Mouse (Mus musculus): ENCODE measurements around the gene Cdc20b. TPM values are rescaled to one million over a fixed set of nuclear protein-coding genes. Genes with fewer than 3 reads are reported as not detected.
A peak's percentile ranks its signal among the peaks of the same experiment; 100 is the strongest.
"Not testable (repeated sequence)": the region's sequence is repeated elsewhere in the genome, so short reads cannot be mapped to it uniquely, and the experiment has no call there.

Cdc20b gene
- not detected for total RNA-seq (2022)

DNA sequence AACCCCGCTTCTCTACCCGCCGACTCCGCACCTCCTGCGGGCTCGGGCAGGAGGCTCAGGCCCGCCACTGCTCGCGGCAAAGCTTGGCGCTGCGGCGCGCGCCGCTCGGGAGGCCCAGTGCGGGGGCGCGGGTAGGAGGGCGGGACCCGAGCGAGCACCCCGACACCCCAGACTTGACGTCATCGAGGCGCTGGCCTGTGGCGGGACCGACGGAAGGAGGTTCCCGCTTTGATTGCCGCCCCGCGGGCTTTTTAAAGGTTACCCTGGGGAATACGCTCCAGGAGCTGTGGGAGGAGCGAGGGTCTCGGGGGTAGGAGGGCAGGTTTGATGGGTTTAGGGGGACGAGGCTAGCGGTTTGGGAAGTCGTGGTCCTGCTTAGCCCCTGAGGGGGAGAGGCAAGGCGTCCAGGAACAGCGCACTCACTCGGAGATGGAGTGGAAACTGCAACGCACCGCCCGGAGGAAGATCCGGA, at the start of gene Cdc20b:
Gene Cdc20b (plus strand): TSS at position 162 of the 472 bp plus-strand sequence.
- peak in 1 of 2 experiments; percentile 5 for DNase-seq (ENCODE audit: low spot score in 2 of 2)

DNA sequence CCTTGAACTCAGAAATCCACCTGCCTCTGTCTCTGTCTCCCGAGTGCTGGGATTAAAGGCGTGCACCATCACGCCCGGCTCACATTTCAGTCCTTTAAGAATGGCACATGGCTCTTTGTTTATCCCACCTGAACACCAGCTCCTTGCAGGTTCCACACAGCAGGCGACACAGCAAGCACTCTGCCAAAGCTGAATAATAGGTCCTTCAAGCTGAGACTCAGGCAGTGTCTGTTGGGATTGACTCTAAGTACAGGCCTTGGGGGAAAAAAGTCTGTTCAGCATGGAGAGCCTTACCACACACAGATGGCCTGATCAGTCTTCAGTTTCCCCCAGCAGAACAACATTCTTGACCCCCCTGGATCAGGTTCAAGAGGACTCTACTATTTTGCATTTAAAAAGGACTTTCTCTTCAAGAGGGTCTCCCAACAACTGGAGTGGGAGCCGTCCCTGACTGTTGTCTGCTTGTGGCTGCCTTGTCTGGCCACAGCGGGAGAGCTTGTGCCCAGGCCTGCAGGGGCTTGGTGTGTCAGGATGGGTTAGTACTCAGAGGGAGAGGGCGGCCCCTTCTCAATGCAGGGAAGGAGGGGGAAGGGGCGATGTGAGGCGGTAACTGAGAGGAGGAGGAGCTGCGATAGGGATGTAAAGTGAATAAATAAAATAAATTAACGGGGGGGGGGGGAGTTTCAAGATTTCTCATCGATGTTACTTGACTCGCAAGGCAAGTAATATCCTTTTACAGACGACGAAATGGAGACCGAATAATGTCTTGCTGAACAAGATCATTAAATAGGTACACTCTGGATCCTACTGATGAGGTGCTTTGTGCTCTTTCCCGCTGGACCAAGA, 49.1 kb upstream of the Cdc20b start:
- no peak for DNase-seq (ENCODE audit: low spot score in 2 of 2)

DNA sequence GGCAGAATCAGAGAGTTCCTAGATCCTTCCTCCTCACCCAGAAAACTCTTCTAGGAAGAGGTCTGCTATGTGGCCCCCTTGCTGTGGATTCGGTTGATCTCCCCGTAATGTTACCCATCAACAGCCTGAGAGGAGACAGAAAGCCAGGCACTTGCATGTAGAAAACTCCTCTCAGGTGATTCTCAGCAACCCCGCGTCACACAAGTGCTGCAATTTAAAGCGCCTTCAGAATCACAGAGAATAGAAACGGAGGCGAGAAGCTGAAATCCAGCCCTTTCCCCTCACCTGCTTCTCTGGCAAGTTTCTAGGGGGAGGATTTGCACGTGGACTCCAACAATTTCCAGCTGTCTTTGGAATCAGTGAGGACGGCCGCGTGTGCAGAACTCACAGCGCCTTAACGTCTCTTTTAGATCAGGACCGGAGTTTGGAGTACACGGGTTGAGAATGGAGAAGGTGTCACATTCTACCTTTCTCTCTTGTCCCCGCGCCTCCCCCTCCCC, 48.4 kb upstream of the Cdc20b start:
- no peak for DNase-seq (ENCODE audit: low spot score in 2 of 2)

DNA sequence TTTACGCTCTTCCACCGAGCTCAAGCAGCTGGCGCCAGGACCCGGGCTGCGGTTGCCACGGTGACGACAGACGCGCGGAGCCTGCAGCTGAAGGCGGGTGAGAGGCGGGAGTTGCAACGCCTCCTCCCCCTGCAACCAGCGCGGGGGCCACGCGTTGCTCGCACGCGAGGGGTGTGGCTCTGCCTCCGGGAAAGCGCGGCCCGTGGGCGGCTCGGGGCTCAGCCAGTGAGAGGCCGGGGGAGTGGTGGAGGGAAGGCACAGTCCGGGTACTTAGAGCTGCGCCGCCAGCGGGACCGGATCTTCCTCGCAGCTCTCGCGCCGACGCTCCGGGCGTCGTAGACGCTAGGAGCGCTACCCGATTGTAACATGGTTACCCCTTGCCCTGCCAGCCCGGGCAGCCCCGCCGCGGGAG, 47.4 kb upstream of the Cdc20b start, which contains the start of gene Ccno:
Gene Ccno (plus strand): TSS at position 271 of the 412 bp plus-strand sequence.
- peak; percentile 74 to 85 for DNase-seq (ENCODE audit: low spot score in 2 of 2)

DNA sequence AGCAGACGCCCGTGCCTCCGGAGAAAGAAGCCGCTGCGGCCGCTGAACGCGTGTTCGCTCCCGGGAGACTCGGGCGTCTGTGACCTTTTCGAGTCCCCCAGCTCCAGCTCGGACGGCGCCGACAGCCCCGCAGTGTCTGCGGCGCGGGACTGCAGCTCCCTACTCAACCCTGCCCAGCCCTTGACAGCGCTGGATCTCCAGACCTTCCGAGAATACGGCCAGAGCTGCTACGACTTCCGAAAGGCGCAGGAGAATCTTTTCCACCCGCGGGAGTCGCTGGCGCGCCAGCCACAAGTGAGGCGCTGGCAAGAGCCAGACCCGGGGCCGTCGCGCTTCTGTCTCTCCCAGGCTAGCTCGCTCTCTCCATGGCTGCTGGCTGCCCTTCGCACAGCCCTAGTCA, 46.9 kb upstream of the Cdc20b start:
- DNase-seq (ENCODE audit: low spot score in 2 of 2), result no peak

DNA sequence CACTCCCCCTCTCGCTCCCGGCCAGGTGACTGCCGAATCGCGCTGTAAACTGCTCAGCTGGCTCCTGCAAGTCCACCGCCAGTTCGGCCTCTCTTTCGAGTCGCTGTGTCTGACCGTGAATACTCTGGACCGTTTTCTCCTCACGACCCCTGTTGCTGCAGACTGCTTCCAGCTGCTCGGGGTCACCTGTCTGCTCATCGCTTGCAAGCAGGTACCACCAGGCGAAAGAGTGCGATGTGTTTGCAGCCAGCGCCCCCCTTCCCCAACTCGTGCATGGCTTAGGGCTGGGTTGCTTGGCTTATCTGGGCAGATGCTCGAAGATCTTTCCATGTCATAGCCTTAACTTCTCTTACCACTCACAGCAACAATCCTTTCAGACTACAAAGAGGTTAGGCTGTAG, 46.0 kb upstream of the Cdc20b start:
- DNase-seq (ENCODE audit: low spot score in 2 of 2), result no peak

DNA sequence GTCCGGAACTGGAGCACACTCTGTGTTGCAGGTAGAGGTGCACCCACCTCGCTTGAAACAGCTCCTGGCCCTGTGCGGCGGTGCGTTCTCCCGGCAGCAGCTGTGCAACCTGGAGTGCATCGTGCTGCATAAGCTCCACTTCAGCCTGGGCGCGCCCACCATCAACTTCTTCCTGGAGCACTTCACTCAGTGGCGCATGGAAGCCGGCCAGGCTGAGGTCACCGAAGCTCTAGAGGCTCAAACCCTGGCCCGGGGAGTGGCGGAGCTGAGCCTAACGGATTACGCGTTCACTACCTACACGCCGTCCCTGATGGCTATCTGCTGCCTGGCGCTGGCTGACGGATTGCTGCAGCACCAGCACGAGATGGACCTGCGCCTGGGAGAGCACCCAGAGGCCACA, 45.4 kb upstream of the Cdc20b start:
- no peak for DNase-seq (ENCODE audit: low spot score in 2 of 2)

DNA sequence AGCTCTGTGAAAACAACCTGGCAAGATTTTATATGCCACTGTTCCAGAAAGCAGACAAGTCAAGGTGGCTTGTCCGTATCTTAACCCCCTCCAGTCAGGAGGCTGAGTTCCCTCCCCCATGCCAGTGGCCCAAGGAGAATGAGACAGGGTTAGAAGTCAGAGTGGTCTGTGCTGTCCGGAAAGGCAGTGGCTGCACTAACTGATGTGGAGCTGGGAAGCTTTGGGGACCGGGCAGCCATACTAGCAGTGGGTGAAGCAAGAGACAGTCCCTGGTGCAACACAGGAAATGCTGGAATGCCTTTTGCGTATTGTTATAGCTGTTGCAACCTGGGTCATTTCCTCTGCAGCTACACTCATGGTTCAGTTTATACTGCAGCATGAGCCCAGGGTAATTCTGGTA, 44.6 kb upstream of the Cdc20b start:
- DNase-seq (ENCODE audit: low spot score in 2 of 2), result no peak

DNA sequence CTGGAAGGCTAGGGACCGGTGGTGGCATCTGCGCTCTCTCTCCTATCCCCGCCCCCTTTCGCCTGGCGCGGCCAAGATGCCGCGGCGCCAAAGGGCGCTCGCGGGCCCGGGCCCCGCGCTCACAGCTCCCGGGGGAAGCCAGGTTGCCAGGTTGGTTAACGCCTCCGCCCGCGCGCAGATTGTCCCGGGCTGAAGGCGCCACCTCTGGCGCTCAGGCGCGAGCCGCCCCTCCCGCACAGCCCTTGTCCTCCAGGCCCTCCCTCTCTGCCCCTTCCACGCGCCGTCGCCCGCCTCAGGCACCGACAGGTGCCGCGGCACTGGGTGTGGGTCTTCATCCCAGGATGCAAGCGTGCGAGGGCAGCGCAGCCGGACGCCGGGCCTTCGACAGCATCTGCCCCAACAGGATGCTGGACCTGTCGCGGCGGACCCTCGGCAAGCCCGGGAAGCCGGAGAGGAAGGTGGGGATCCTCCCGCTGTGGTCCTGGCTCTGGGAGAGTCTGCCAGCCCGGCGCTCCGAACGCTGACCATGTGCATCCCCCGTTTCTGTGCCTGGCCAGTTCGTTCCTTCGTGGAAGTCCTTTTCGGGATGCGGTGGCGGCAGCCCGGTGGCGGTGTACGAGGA, 41.3 kb upstream of the Cdc20b start, which contains the start of gene Mcidas:
Gene Mcidas (plus strand): TSS at position 315 of the 622 bp plus-strand sequence.
- no peak for DNase-seq (ENCODE audit: low spot score in 2 of 2)

DNA sequence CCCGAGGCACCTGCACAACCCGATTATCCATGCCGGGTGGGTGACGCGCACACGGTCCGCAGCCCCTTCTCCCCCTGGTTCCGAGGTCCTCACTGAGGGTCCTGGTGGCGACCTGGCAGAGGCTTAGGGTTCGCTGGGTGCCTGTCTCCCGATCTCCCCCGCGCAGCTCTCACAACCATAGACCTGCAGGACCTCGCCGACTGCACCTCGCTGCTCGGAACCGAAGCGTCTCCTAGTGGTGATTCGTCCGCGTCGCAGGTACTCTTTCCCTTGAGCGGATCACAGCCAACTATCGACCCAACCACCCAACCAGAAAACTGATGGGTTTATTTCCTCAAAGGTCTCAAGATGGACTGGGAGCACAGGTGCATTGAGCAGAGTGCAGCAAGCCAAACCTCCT, 40.7 kb upstream of the Cdc20b start:
- DNase-seq (ENCODE audit: low spot score in 2 of 2), result no peak

DNA sequence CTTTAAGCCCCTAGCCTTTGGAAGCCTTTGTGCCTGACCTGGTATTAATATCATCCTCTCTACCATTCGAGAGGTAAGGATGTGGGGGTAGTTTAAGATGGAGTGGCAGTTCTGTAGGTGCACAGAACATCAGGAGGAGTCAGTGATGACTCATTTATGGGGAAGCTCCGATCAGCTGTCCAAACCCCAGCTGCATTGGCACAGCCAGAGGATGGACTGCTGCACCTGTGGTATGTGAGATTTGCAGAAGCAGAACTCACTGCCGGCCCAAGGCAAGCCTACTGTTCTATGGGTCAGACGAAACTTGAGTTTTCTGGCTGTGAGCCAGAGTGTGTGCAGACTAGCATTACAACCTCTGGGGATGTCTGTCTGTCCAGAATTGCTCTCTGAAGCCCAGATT, 38.5 kb upstream of the Cdc20b start:
- DNase-seq (ENCODE audit: low spot score in 2 of 2), result no peak

DNA sequence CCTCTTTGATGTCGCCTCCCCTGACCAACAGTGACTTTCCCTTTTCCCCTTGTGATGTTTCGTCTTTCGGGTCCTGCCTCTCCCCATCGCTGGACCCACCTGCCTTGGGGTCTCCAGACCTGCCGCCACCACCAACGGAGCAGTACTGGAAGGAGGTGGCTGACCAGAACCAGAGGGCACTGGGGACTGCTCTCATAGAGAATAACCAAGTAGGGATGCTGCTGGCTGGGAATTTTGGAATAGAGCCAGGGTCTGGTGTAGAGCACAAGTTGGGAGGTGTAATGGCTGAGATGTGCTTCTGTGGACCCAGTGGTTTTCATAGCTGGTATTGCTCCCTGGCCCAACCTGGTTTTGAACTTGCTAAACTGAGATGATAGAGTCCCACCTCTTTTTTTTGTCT, 37.5 kb upstream of the Cdc20b start:
- DNase-seq (ENCODE audit: low spot score in 2 of 2), result no peak

DNA sequence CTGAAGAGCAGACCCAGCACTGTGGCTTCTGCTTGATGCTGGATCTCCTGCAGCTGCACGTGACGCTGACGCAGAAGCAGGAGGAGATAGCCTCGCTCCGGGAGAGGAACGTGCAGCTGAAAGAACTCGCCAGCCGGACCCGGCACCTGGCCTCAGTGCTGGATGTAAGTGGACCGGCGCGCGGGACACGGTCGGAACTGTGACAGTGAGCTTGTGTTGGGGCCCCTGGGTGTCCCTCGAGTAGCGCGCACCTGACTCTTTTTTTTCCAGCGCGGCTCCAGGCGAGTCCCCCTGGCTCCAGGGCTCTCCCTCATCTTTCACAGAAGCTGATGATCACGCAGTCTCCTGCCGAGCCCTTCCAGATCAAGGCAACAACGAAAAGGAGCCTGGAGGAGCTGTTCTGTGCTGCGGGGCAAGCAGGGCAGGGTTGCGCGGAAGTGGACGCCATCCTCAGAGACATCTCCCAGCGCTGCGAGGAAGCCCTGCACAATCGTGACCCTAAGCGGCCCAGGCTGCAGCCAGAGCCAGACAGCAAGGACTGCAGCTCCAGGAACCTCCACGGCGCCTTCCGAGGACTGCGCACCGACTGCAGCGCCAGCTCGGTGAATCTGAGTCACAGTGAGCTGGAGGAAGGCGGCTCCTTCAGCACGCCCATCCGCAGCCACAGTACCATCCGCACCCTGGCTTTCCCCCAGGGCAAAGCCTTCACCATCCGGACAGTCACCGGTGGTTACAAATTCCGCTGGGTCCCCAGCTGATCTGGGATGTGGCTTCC, 36.3 kb upstream of the Cdc20b start:
- no peak for DNase-seq (ENCODE audit: low spot score in 2 of 2)

DNA sequence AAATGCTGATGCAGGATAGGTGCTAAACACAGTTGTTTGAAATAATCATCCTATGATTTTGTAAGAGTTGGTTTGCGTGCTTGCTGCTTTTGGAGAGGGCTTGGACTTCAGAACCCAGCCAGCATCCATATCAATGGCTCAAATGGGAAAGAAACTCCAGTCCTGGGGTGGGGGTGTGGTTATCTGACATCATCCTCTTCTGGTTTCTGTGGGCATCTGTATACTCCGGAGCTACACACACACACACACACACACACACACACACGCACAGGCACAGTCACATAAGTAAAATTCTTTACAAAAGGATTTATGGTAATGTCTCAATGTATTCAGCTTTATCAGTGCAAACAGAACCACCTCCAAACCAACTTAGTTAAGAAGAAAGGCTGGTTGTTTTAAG, 34.8 kb upstream of the Cdc20b start:
- no peak for DNase-seq (ENCODE audit: low spot score in 2 of 2)

DNA sequence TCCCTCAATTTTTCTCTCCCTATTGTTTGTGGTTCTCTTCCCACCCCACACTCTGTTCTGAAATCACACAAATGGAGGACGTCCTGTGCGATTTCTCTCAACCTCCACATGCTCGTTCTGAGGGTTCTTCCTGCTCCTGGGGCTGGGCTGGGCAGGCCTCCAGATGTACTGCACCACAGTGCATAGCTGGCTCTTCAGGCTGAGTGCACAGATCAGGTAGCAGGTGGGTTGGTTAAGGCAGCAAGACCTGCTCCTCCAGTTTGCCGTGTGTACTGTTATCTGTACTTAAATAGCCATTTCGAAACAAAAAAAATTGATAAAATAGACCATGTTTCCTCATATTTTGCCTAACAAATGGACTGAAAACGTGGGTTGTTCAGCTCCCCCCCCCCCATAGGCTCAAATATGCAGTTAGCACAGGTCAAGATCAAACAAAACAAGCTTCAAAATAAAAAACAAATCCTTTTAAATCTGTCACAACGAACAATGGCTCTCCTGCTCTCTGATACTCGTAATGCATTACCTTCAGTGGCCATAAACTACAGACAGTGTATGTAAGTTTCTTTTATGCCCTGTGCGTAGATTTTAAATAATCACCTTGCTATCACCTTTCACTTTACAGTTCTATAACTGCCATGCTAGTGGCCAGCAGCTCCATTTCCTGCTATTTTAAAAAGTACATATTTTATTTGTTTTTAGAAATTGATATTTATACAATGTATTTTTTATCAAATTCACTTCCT, 34.2 kb upstream of the Cdc20b start:
- no peak for DNase-seq (ENCODE audit: low spot score in 2 of 2)

DNA sequence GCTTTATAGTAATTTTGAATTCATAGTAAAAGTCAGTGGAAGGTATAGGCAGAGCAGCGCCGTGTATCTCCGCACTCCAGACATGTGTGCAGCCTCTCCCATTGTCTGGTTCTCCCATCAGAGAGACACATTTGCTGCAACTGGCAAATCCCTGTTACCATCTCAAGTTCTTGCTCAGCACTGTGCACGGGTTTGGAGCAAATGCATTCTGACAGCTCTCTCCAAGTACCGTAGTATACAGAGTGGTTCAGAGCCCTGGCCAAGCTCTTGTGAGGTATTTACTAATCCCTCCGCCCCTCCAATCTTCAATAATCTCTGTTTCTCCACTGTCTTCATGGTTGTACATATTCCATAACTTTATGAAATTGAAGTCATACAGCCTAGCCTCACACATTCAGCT, 22.2 kb upstream of the Cdc20b start:
- DNase-seq (ENCODE audit: low spot score in 2 of 2), result no peak

DNA sequence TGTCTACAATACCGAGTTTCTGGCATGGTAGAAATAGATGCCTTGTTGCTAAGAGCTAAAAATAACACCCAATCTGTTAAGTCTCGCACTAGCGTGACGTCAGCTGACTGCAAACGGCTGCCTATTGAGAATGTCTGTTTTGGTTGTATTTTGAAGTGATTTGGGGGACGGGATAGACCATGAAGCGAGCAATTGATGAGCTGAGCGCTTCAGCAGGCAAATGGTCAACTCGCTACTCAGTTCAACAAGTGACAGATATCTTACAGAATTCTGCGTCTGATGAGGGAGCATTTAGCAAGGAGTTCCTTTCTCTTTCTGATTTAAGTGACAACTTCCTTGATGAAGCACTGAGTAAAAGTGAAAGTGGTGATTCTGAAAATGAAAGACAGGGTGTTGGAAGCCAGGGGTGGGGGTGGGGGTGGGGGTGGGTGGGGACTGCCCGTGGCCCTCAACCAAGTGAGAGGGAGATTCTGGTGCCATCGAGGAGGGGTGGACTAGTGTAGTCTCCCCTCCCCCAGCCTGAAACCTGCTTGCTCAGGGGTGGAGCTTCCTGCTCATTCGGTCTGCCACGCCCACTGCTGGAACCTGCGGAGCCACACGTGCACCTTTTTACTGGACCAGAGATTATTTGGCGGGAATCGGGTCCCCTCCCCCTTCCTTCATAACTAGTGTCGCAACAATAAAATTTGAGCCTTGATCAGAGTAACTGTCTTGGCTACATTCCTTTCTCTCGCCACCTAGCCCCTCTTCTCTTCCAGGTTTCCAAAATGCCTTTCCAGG, 21.5 kb upstream of the Cdc20b start:
- not testable (repeated sequence) for DNase-seq (ENCODE audit: low spot score in 2 of 2)

DNA sequence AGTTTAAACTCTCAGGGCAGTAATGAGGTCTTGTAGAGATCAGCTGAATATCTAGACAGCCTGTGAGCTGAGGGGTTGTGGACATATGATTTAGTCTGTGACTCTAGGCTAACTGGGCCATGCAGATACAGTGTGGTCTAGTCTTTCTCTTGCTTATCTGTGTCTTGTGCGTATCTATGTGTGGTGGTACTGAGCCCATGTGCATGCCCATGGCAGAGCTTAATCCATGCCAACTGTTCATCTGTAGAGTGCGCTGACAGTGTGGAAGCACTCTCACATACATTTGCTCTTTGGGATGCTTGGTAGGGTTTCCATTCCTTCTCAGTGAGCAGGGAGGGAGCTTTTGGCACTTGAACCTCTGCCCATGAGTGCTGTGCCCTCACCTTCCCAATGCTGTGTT, 13.4 kb upstream of the Cdc20b start:
- no peak for DNase-seq (ENCODE audit: low spot score in 2 of 2)

DNA sequence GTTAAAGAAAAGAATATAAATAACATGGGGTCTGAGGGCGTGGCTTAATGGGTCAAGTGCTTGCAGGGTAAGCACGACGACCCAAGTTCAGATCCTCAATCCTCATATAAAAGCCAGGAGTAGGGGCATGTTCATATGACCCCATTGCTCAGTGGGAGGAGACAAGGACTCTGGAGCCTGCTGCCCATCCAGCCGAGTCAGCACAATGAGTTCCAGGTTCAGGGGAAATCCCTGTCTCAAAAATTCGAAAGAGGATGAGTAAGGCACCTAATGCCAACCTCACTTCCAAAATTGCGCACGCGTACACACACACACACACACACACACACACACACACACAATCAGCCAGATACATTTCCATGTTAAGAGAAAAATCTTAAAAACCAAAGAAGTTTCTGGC, 12.4 kb upstream of the Cdc20b start:
- DNase-seq (ENCODE audit: low spot score in 2 of 2), result no peak

All from gastrocnemius, adult 8-10 months (tissue).